ENCODE assay signal across 9 mouse cellular contexts in genomic region chr10:69652660-69653059, GRCm38 (mm10).
DNase-seq lines count a peak whose midpoint lies in the region; ATAC-seq and TF ChIP-seq lines count a peak whose summit lies in the region.
"Had no signal": no experiment of that assay in that cellular context is flagged by ENCODE, and none has a peak within 500 bp of the region (broad histone marks: within the 10 kb centered on the region; RNA-seq: fewer than 3 reads in every experiment).

No protein-coding gene starts in this region.

- no peak overlapping the region; the same call in 1 of the 2 replicates for H3K4me3 ChIP-seq in layer of hippocampus, adult 2 months
- H3K4me3 ChIP-seq in heart, embryonic 13.5 days, result no peak overlapping the region
- no peak overlapping the region for H3K4me3 ChIP-seq in lung, embryonic 14.5 days (ENCODE audit: low read depth, low read length)
- no peak overlapping the region for H3K4me3 ChIP-seq in forebrain, embryonic 14.5 days (ENCODE audit: low read depth, low read length)

- no peaks in the 10 kb centered on the region for H3K27me3 ChIP-seq in heart, embryonic 13.5 days (replicated peaks)
- H3K27me3 ChIP-seq in lung, embryonic 14.5 days (ENCODE audit: insufficient read depth, low read length), result no peaks in the 10 kb centered on the region
- H3K27me3 ChIP-seq in forebrain, embryonic 14.5 days (replicated peaks; ENCODE audit: control insufficient read depth, insufficient read depth, low read length), result no peaks in the 10 kb centered on the region

- peak overlapping the region; percentile 38 for H3K4me2 ChIP-seq in heart, embryonic 13.5 days
- no peak overlapping the region for H3K4me2 ChIP-seq in lung, embryonic 14.5 days
- no peak overlapping the region for H3K4me2 ChIP-seq in forebrain, embryonic 14.5 days (ENCODE audit: low read length)

- ATAC-seq in heart, embryonic 13.5 days (ENCODE audit: extremely low read depth, insufficient number of reproducible peaks, low FRiP score, low TSS enrichment), result no peak
- 0 out of 2 replicates have a peak, but pooled peaks have one; percentile 2 for ATAC-seq in lung, embryonic 14.5 days (ENCODE audit: insufficient read depth)
- ATAC-seq in forebrain, embryonic 14.5 days, result no peak

- H3K27ac ChIP-seq in layer of hippocampus, adult 2 months, result peak overlapping the region; percentile 75
- peak overlapping the region; percentile 62 for H3K27ac ChIP-seq in heart, embryonic 13.5 days (replicated peaks)
- H3K27ac ChIP-seq in lung, embryonic 14.5 days (ENCODE audit: low read depth), result no peak overlapping the region
- H3K27ac ChIP-seq in forebrain, embryonic 14.5 days (ENCODE audit: low read depth, low read length), result no peak overlapping the region
- H3K27ac ChIP-seq: macrophage had no signal

- no peak for TF ChIP-seq CTCF in layer of hippocampus, adult 2 months (conservative IDR thresholded peaks at IDR 0.05)
- no peak for TF ChIP-seq CTCF in lung, embryonic 14.5 days (IDR thresholded peaks at IDR 0.05; ENCODE audit: low read depth)

- intact Hi-C loops in left cerebral cortex, postnatal 36 days (cut with DNase I), result loop anchor here (5.0 kb wide), 1 partner anchor 115 kb away; no protein-coding TSS in a partner anchor

- H3K36me3 ChIP-seq in heart, embryonic 13.5 days, result no peaks in the 10 kb centered on the region
- H3K36me3 ChIP-seq in lung, embryonic 14.5 days (ENCODE audit: insufficient read depth), result no peaks in the 10 kb centered on the region
- H3K36me3 ChIP-seq in forebrain, embryonic 14.5 days (ENCODE audit: control insufficient read depth, insufficient read depth, low read length), result no peaks in the 10 kb centered on the region

- peaks cover 49% of the 10 kb centered on the region for H3K4me1 ChIP-seq in heart, embryonic 13.5 days
- H3K4me1 ChIP-seq in lung, embryonic 14.5 days (ENCODE audit: insufficient read depth), result peaks cover 11% of the 10 kb centered on the region
- H3K4me1 ChIP-seq in forebrain, embryonic 14.5 days (ENCODE audit: control insufficient read depth, insufficient read depth, low read length), result no peaks in the 10 kb centered on the region

- 33% methylated on average over 5 of the region's 5 CpGs for WGBS in heart, embryonic 13.5 days
- 29% methylated on average over 5 of the region's 5 CpGs for WGBS in lung, embryonic 14.5 days
- 74% methylated on average over 5 of the region's 5 CpGs for WGBS in forebrain, embryonic 14.5 days

- H3K9me3 ChIP-seq in heart, embryonic 13.5 days, result no peaks in the 10 kb centered on the region
- H3K9me3 ChIP-seq in lung, embryonic 14.5 days (ENCODE audit: low read depth, low read length), result no peaks in the 10 kb centered on the region
- H3K9me3 ChIP-seq in forebrain, embryonic 14.5 days (replicated peaks; ENCODE audit: control insufficient read depth, low read length), result no peaks in the 10 kb centered on the region

- H3K9ac ChIP-seq in heart, embryonic 13.5 days, result peak overlapping the region; percentile 47
- H3K9ac ChIP-seq in lung, embryonic 14.5 days, result no peak overlapping the region
- no peak overlapping the region for H3K9ac ChIP-seq in forebrain, embryonic 14.5 days (ENCODE audit: low read length)

- DNase-seq in layer of hippocampus, adult 2 months (ENCODE audit: low spot score in 2 of 2), result no peak
- no peak for DNase-seq in layer of hippocampus, adult 18-20 months (ENCODE audit: low spot score in 2 of 2)
- peak; percentile 88 to 89 for DNase-seq in cerebellum, postnatal 14 days
- peak; percentile 62 for DNase-seq in lung, embryonic 14.5 days
- no peak for DNase-seq in forebrain, embryonic 14.5 days (ENCODE audit: low spot score)
- DNase-seq in left cerebral cortex, postnatal 36 days (ENCODE audit: low spot score in 2 of 2), result no peak
- no peak for DNase-seq in ovary, adult 18-20 months (ENCODE audit: low spot score)

Comparison
In these comparisons a context has a peak if more than half of its experiments do, and no peak if none do; other contexts are left out.
1. DNase-seq: peak in cerebellum, postnatal 14 days (2 of 2) and lung, embryonic 14.5 days (single experiment); none in layer of hippocampus, adult 2 months (0 of 2), layer of hippocampus, adult 18-20 months (0 of 2), forebrain, embryonic 14.5 days (single experiment), left cerebral cortex, postnatal 36 days (0 of 2) and ovary, adult 18-20 months (single experiment).
2. H3K27ac ChIP-seq: peak in layer of hippocampus, adult 2 months (single experiment) and heart, embryonic 13.5 days (single experiment); none in lung, embryonic 14.5 days (single experiment) and forebrain, embryonic 14.5 days (single experiment).